Mouse (Mus musculus) embryonic fibroblast, embryonic 13.5 days (primary cell): ENCODE results near the gene Cfap20.

Source experiments
- CTCF ChIP-seq: IDR thresholded peaks from 2 replicates; pipeline ENCODE4 v1.5.1; 2011; ENCODE audit warnings: mild to moderate bottlenecking, control low read depth, low read length, moderate library complexity, borderline replicate concordance; ENCODE audit not compliant: insufficient read depth
- POLR2A ChIP-seq: IDR thresholded peaks from 2 replicates; pipeline ENCODE4 v1.6.1; 2011; ENCODE audit warnings: low read depth, mild to moderate bottlenecking, control low read depth, low read length, moderate library complexity

DNA sequence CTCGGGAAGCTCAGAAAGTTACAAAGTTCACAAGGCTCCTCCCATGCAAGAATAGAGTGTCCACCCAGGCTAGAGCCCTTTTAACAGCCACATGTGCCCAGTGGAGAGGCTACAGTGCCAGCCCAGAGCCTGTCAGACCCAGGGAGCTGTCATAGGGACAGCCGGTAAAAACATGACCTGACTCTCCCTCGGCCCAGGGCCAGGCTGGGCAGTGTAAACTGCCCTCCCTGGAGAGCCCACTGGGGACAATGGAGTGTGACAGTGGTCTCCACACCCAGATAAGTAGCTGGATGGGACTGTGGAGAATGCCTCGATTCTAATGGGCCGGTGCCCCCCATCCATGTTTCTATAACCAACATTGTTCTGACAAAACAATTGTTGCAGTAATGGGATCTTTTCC is 25.2 kb downstream of the Cfap20 start:
- no peak for TF ChIP-seq CTCF
- TF ChIP-seq POLR2A = no peak
